Mouse (Mus musculus) T-helper 2 cell (primary cell): Measurements from ENCODE around the gene Tom1l1.

Source experiments
- in situ Hi-C: fragments of 300-600 bp; cut with MboI, MseI; formaldehyde crosslinking; loops from one replicate; pipeline ENCODE4 v1.15.1; 2025; ENCODE audit warnings: high pct_unique_total_duplicates

The Tom1l1 gene

DNA sequence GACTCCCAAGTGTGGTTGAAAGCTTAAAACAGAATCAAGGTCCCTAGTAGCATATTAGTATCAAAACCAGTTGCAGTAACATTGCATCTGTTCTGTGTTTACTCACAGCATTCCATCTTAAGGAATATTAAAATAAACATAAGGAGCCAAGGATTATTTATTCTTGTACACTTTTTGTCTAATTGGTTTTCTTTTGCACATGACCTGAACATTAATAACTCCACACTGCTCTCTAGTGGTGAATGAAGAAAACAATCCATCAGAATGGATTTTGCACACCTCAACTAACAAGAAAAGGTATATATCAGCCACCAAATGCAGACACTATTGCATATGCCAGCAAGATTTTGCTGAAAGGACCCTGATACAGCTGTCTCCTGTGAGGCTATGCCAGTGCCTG lies 71.7 kb downstream of the Tom1l1 start:
- in situ Hi-C loops, result loop anchor here (5.0 to 25.0 kb wide), 3 partner anchors 254 to 424 kb away; no protein-coding TSS in a partner anchor

DNA sequence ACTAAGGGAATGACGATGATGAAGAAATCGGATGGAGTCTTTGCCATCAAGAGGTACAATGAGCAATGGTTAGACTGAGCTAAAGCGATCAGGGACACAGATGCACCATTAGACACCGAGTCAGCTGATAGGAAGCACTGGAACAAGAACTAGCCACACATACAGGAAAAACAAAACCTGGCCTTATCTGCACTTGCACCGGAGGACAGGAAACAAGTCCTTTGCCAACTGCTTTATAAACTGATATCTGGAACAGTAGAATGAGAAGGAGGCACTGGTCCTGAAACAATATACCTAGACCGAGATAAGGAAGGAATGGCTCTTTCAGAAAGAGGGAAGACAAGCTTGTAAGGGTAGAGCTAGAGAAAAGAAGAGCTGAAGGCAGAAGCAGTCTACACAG lies 73.4 kb downstream of the Tom1l1 start:
- in situ Hi-C loops, result loop anchor here (5.0 to 25.0 kb wide), 3 partner anchors 252 to 422 kb away; no protein-coding TSS in a partner anchor

GRCm38 (mm10) chr11:90612118-90612517 lies 76.0 kb downstream of the Tom1l1 start:
- in situ Hi-C loops, result loop anchor here (10.0 to 25.0 kb wide), 2 partner anchors 250 to 307 kb away; no protein-coding TSS in a partner anchor

- in situ Hi-C loops, result loop anchor here (25.0 kb wide), 1 partner anchor 241 kb away; no protein-coding TSS in a partner anchor
Observed at GRCm38 (mm10) chr11:90603066-90603465, 85.1 kb downstream of the Tom1l1 start.

- in situ Hi-C loops, result no loop called here
Observed at GRCm38 (mm10) chr11:90595826-90596225, 92.3 kb downstream of the Tom1l1 start.
